Mouse (Mus musculus): Measurements from ENCODE around the gene Ttc21a.
"Not testable (repeated sequence)": the region's sequence is repeated elsewhere in the genome, so short reads cannot be mapped to it uniquely, and the experiment has no call there.

Ttc21a gene

GRCm38 (mm10) chr9:119993092-119993844 is 55.9 kb downstream of the Ttc21a start:
- ATAC-seq (ENCODE audit: insufficient number of reproducible peaks, low FRiP score, low TSS enrichment) = no peak

- no peak for ATAC-seq (ENCODE audit: insufficient number of reproducible peaks, low FRiP score, low TSS enrichment)
These were observed 56.8 kb downstream of the Ttc21a start for GRCm38 (mm10) chr9:119994207-119994606.

- no peak for ATAC-seq (ENCODE audit: insufficient number of reproducible peaks, low FRiP score, low TSS enrichment)
These were observed 58.7 kb downstream of the Ttc21a start for GRCm38 (mm10) chr9:119996080-119996479.

- ATAC-seq (ENCODE audit: insufficient number of reproducible peaks, low FRiP score, low TSS enrichment) = no peak
These were observed 61.4 kb downstream of the Ttc21a start for GRCm38 (mm10) chr9:119998776-119999175.

GRCm38 (mm10) chr9:119999636-120000035 is 62.2 kb downstream of the Ttc21a start:
- no peak for ATAC-seq (ENCODE audit: insufficient number of reproducible peaks, low FRiP score, low TSS enrichment)

GRCm38 (mm10) chr9:120000761-120001160 is 63.4 kb downstream of the Ttc21a start:
- no peak for ATAC-seq (ENCODE audit: insufficient number of reproducible peaks, low FRiP score, low TSS enrichment)

- no peak; the same call in 1 of the 2 replicates for ATAC-seq (ENCODE audit: insufficient number of reproducible peaks, low FRiP score, low TSS enrichment)
These were observed 64.7 kb downstream of the Ttc21a start for GRCm38 (mm10) chr9:120001945-120002725.

- no peak for ATAC-seq (ENCODE audit: insufficient number of reproducible peaks, low FRiP score, low TSS enrichment)
These were observed 65.5 kb downstream of the Ttc21a start for GRCm38 (mm10) chr9:120002893-120003292.

- no peak for ATAC-seq (ENCODE audit: insufficient number of reproducible peaks, low FRiP score, low TSS enrichment)
These were observed 68.5 kb downstream of the Ttc21a start for GRCm38 (mm10) chr9:120005936-120006335.

GRCm38 (mm10) chr9:120007833-120008232 is 70.4 kb downstream of the Ttc21a start:
- no peak for ATAC-seq (ENCODE audit: insufficient number of reproducible peaks, low FRiP score, low TSS enrichment)

GRCm38 (mm10) chr9:120009226-120009841 is 71.9 kb downstream of the Ttc21a start:
- ATAC-seq (ENCODE audit: insufficient number of reproducible peaks, low FRiP score, low TSS enrichment) = no peak

GRCm38 (mm10) chr9:120009871-120010270 is 72.5 kb downstream of the Ttc21a start:
- no peak for ATAC-seq (ENCODE audit: insufficient number of reproducible peaks, low FRiP score, low TSS enrichment)

- ATAC-seq (ENCODE audit: insufficient number of reproducible peaks, low FRiP score, low TSS enrichment) = peak; percentile 76
These were observed 73.5 kb downstream of the Ttc21a start for GRCm38 (mm10) chr9:120010781-120011511.

- ATAC-seq (ENCODE audit: insufficient number of reproducible peaks, low FRiP score, low TSS enrichment) = peak; percentile 57
These were observed 74.1 kb downstream of the Ttc21a start for GRCm38 (mm10) chr9:120011533-120011932.

GRCm38 (mm10) chr9:120012161-120012560 is 74.8 kb downstream of the Ttc21a start:
- ATAC-seq (ENCODE audit: insufficient number of reproducible peaks, low FRiP score, low TSS enrichment) = not testable (repeated sequence)

- ATAC-seq (ENCODE audit: insufficient number of reproducible peaks, low FRiP score, low TSS enrichment) = no peak
These were observed 75.4 kb downstream of the Ttc21a start for GRCm38 (mm10) chr9:120012781-120013180.

- ATAC-seq (ENCODE audit: insufficient number of reproducible peaks, low FRiP score, low TSS enrichment) = no peak
These were observed 75.9 kb downstream of the Ttc21a start for GRCm38 (mm10) chr9:120013251-120013820.

GRCm38 (mm10) chr9:120014828-120015227 is 77.4 kb downstream of the Ttc21a start:
- no peak for ATAC-seq (ENCODE audit: insufficient number of reproducible peaks, low FRiP score, low TSS enrichment)

- no peak for ATAC-seq (ENCODE audit: insufficient number of reproducible peaks, low FRiP score, low TSS enrichment)
These were observed 79.5 kb downstream of the Ttc21a start for GRCm38 (mm10) chr9:120016956-120017355.

All from cerebellum, adult (tissue).